Mouse (Mus musculus): ENCODE measurements around the gene Slc25a34. TPM values are rescaled to one million over a fixed set of nuclear protein-coding genes. Genes with fewer than 3 reads are reported as not detected.

Slc25a34 gene
- polyA plus RNA-seq, 1 experiment from 2014 or later, result not detected

DNA sequence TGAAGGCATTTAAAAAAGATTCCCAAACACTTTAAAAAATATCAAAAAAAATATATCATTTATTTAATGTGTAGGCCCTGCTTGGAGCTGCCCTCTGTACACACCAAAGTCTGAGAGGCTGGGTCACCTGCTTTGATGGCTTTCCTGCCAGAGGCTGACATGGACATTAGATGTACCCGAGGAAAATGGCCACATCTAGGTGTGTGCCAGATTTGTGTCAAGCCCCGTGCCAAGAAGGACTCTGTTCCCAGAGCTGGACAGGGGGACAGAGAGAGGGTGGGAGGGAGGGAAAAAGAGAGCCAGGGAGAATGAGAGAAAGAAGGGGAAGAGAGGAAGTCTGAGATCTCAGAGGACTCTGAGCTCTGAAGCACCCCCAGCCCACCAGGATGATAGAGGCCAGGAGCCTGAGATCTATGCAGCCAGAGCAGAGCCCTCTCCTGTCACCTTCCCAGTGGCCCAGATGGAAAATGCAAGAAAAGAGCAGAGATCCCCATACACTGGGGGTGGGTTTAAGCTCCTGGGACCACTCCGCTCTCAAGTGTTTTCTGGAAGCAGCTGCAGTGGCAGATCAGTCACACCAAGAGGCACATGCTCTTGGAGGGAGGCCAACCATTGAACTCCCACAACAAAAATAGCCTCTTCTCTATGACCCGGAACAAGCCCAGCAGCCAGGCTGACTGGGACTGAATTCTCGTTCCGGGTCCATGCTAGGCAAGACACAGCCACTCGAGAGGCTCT, 19.7 kb upstream of the Slc25a34 start:
- Histone ChIP-seq H3K9me3 (no peaks in the 10 kb centered on the region), H3K4me1 (replicated peaks) (peaks cover 8% of the 10 kb centered on the region), H3K4me2 (no peak overlapping the region), H3K27ac (peak overlapping the region; percentile 50; the same call in 1 of the 2 replicates), H3K27me3 (no peaks in the 10 kb centered on the region), H3K36me3 (peaks cover 56% of the 10 kb centered on the region), H3K4me3 (replicated peaks) (no peak overlapping the region), H3K9ac (replicated peaks) (no peak overlapping the region)
- peak; percentile 23; the same call in 1 of the 2 replicates for ATAC-seq (ENCODE audit: insufficient number of reproducible peaks, insufficient read depth, low FRiP score, low TSS enrichment, low read depth)
- WGBS, result 77% methylated on average over 7 of the region's 7 CpGs

DNA sequence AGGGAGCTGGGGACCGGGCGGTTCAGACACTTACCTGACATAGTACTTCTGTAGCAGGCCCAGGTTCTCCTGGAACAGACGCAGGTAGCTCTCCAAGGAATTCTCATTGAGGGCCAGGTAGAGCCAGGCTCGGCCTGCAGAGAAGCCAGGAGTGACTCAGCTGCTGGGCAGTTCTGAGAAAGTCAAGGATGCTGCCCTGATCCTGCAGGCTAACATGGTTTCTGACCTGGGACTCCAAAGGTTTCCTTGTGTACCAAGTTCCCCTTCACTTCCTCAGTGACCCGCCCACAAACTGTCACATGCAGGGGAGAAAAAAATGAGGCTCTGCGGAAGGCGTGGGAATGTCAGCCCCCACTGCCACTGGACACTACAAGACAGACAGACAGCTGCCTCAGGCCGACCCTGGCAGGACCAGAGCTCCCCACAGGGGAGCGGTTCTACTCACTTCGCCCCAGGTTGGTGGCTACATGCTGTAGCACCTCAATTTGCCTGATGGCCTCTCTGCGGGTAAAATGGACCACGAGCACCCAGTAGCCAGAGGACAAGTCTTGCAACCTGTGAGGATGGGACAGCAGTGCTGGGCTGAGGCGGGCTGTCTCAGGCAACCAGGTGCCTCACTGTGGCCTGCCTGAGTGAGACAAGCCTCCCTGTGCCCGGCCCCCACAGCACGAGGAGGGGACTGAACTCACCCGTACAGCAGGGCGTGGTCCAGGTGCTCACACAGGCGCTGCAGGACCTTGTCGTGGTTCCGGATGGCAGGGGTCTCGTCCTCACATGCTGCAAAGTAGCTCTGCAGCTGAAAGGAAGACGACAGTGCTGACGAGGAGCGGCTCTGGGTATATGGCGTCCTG, 18.6 kb upstream of the Slc25a34 start:
- Histone ChIP-seq H3K27me3 (no peaks in the 10 kb centered on the region), H3K9ac (replicated peaks) (no peak overlapping the region), H3K4me1 (replicated peaks) (peaks cover 7% of the 10 kb centered on the region), H3K4me2 (no peak overlapping the region), H3K36me3 (peaks cover 58% of the 10 kb centered on the region), H3K9me3 (no peaks in the 10 kb centered on the region), H3K27ac (no peak overlapping the region), H3K4me3 (replicated peaks) (no peak overlapping the region)
- ATAC-seq (ENCODE audit: insufficient number of reproducible peaks, insufficient read depth, low FRiP score, low TSS enrichment, low read depth), result no peak
- 91% methylated on average over 25 of the region's 25 CpGs for WGBS

DNA sequence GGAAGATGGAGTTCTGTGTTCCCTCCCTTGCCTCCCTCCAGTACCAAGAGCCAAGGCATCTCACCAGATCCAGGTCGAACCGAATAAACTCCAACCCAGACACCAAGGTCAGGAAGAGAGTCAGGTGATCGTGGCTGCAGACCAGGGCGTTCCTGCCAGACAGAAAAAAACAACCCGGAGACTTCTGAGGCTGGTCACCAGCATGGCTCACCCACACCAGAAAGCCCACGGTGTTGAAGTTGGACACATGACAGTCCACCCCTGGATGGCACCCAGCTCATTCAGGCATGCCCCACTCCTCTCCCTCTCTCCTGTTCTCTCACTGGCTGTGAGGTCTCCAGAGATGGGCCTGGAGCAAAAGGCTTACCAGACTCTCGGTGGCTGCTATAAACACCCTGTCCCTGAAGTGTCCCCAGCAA, 17.7 kb upstream of the Slc25a34 start:
- Histone ChIP-seq H3K4me3 (replicated peaks) (no peak overlapping the region), H3K4me1 (replicated peaks) (peaks cover 7% of the 10 kb centered on the region), H3K27me3 (no peaks in the 10 kb centered on the region), H3K9ac (replicated peaks) (no peak overlapping the region), H3K9me3 (no peaks in the 10 kb centered on the region), H3K4me2 (no peak overlapping the region), H3K36me3 (peaks cover 61% of the 10 kb centered on the region), H3K27ac (no peak overlapping the region)
- no peak for ATAC-seq (ENCODE audit: insufficient number of reproducible peaks, insufficient read depth, low FRiP score, low TSS enrichment, low read depth)
- 87% methylated on average over 7 of the region's 7 CpGs for WGBS

DNA sequence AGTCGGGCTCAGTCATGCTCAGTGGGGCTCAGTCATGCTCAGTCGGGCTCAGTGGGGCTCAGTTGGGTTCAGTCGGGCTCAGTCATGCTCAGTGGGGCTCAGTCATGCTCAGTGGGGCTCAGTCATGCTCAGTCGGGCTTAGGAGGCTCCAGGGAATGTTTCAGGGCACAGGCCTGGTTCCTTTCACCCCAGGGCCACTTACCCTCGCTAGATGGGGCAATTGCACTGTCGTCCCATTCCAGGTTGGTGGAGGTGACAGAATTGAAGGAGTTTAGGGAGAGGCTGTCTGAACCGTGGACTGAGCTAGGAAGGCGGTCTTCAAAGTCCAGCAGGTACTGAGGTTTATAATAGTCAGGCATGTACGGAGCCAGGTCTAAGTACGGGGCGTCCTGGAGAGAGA, 15.9 kb upstream of the Slc25a34 start:
- 77% methylated on average over 11 of the region's 11 CpGs for WGBS
- ATAC-seq (ENCODE audit: insufficient number of reproducible peaks, insufficient read depth, low FRiP score, low TSS enrichment, low read depth), result no peak
- no peak overlapping the region for H3K9ac ChIP-seq (replicated peaks)
- H3K27ac ChIP-seq, result no peak overlapping the region
- no peaks in the 10 kb centered on the region for H3K9me3 ChIP-seq
- H3K4me1 ChIP-seq (replicated peaks), result peaks cover 7% of the 10 kb centered on the region
- no peaks in the 10 kb centered on the region for H3K27me3 ChIP-seq
- no peak overlapping the region for H3K4me2 ChIP-seq
- H3K4me3 ChIP-seq (replicated peaks), result no peak overlapping the region
- peaks cover 74% of the 10 kb centered on the region for H3K36me3 ChIP-seq

DNA sequence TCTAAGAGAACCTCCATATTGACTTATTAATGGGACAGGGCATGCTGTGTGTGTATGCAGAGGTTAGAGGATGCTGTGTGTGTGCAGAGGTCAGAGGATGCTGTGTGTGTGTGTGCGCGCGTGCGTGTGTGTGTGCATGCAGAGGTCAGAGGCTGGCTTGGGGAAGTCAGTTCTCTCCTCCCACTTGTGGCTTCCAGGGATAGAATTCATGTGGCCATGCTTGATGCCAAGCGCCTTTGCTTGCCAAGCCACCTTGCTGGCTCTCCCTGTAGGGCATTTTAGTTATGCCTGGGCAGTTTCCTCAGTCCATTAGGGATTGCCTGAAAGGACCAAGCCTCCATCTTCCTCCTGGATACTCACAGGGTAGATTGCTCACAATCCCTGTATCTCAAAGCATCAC, 13.1 kb upstream of the Slc25a34 start:
- Histone ChIP-seq H3K4me2 (no peak overlapping the region), H3K4me3 (replicated peaks) (no peak overlapping the region), H3K27me3 (no peaks in the 10 kb centered on the region), H3K36me3 (peaks cover 90% of the 10 kb centered on the region), H3K4me1 (replicated peaks) (no peaks in the 10 kb centered on the region), H3K9ac (replicated peaks) (no peak overlapping the region), H3K27ac (no peak overlapping the region), H3K9me3 (no peaks in the 10 kb centered on the region)
- ATAC-seq (ENCODE audit: insufficient number of reproducible peaks, insufficient read depth, low FRiP score, low TSS enrichment, low read depth), result no peak
- 92% methylated on average over 5 of the region's 5 CpGs for WGBS

DNA sequence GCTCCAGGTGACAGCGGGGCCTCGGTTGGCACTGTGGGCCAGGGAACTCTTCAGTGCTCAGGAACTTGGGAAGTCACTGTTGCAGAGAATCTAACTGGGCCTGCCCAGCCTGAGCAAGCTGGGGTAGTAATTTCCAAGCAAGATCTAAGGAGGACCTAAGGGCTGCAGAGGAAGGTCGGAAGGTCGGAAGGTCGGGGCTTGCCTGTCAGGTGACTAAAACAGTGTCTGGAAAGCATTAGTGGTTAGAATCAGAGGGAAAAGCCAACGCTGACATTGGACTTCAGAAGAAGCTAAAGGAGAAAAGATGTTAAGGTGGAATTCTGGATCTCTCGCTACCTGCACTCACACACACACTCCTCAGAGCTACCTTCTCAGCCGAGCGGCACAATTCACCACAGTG, 12.4 kb upstream of the Slc25a34 start:
- ATAC-seq (ENCODE audit: insufficient number of reproducible peaks, insufficient read depth, low FRiP score, low TSS enrichment, low read depth), result no peak
- WGBS, result 50% methylated on average over 9 of the region's 9 CpGs

DNA sequence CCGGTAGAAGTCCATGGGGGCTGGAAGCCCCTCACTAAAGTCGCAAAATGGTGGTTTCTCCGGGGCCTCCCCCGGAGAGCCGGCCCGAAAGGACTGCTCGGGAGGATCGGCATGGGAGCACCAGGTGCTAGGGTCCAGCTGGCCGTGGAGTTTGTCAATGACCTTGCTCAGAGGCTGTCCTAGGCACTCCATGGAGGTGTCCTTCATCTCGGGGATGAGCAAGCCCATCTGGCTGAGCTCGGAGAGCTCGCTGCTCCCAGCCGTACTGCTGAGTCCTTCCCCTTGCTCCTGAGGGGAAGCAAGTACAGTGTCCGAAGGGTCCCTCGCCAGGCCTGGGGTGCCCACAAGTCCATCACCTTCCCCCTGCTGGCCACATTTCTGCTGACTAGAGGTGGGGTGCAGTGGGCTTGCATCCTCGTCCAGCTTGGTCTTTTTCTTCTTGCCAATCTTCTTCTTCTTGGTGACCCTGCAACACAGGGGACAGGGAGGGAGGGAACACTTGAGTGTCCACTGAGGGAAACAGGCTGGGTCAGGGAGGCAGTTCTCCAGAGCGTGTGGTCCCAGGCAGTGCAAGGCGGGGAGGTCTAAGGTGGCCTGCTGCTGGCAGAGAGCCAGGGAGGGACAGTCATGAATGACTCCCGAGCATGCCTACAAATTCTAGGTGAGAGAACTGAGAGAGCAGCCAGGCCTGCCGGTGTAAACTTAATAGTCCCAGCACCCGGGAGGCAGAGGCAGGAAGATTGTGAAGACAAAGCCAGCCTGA, 8.7 kb upstream of the Slc25a34 start:
- Histone ChIP-seq H3K27me3 (no peaks in the 10 kb centered on the region), H3K4me2 (no peak overlapping the region), H3K36me3 (peaks cover 92% of the 10 kb centered on the region), H3K4me3 (replicated peaks) (no peak overlapping the region), H3K9me3 (no peaks in the 10 kb centered on the region), H3K4me1 (replicated peaks) (no peaks in the 10 kb centered on the region), H3K27ac (no peak overlapping the region), H3K9ac (replicated peaks) (no peak overlapping the region)
- WGBS, result 94% methylated on average over 21 of the region's 21 CpGs
- no peak for ATAC-seq (ENCODE audit: insufficient number of reproducible peaks, insufficient read depth, low FRiP score, low TSS enrichment, low read depth)

More for the DNA sequence above, 12.4 kb upstream of the Slc25a34 start:
- no peak overlapping the region for H3K4me3 ChIP-seq (replicated peaks)
- H3K27me3 ChIP-seq, result no peaks in the 10 kb centered on the region
- no peak overlapping the region for H3K27ac ChIP-seq
- H3K4me2 ChIP-seq, result no peak overlapping the region
- H3K9ac ChIP-seq (replicated peaks), result no peak overlapping the region
- H3K4me1 ChIP-seq (replicated peaks), result no peaks in the 10 kb centered on the region
- no peaks in the 10 kb centered on the region for H3K9me3 ChIP-seq
- peaks cover 90% of the 10 kb centered on the region for H3K36me3 ChIP-seq

DNA sequence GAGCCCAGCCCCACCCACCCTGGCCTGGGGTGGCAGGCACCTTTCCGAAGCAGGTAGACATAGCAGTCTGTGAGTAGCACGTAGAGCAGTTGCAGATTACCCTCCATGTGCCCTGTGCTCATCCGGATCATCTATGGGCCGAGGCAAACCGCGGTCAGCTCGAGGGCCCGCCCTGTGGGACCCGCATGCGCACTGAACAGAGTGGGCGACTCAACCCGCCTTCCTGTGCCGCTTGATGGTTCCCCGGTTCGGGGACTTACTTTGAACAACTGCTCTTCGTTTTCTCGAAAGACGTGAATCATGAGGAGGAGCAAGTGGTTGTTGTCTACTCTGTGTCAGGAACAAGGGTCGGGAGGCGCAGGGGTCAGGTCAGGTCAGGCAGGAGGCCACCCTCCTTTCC, 7.6 kb upstream of the Slc25a34 start:
- 94% methylated on average over 20 of the region's 20 CpGs for WGBS
- H3K27me3 ChIP-seq, result no peaks in the 10 kb centered on the region
- ATAC-seq (ENCODE audit: insufficient number of reproducible peaks, insufficient read depth, low FRiP score, low TSS enrichment, low read depth), result no peak
- no peak overlapping the region for H3K9ac ChIP-seq (replicated peaks)
- H3K27ac ChIP-seq, result no peak overlapping the region
- H3K4me1 ChIP-seq (replicated peaks), result no peaks in the 10 kb centered on the region
- no peaks in the 10 kb centered on the region for H3K9me3 ChIP-seq
- no peak overlapping the region for H3K4me2 ChIP-seq
- no peak overlapping the region for H3K4me3 ChIP-seq (replicated peaks)
- H3K36me3 ChIP-seq, result peaks cover 92% of the 10 kb centered on the region

DNA sequence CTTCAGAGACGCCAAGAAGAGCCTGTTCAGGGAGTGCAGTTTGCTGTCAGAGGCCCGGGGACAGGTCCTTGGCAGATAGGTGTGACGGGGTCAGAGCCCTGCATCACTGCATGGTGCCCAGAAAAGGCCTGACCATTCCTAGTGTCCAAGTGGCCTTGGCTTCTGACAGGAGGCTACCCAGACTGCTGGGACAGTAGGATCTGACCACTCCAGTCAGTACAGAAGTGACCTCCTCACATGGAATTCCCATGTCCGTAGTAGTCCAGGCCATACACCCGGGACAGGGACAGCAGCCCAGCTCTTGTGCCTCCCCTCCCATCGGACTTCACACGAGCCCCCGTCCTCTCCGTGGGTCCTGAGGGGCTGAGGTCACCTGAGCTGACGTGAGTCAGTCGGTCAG, 6.4 kb upstream of the Slc25a34 start:
- no peak overlapping the region for H3K4me3 ChIP-seq (replicated peaks)
- H3K36me3 ChIP-seq, result peaks cover 98% of the 10 kb centered on the region
- no peak for ATAC-seq (ENCODE audit: insufficient number of reproducible peaks, insufficient read depth, low FRiP score, low TSS enrichment, low read depth)
- no peaks in the 10 kb centered on the region for H3K27me3 ChIP-seq
- H3K27ac ChIP-seq, result no peak overlapping the region
- WGBS, result 92% methylated on average over 11 of the region's 11 CpGs
- H3K9me3 ChIP-seq, result no peaks in the 10 kb centered on the region
- H3K4me2 ChIP-seq, result no peak overlapping the region
- H3K9ac ChIP-seq (replicated peaks), result no peak overlapping the region
- H3K4me1 ChIP-seq (replicated peaks), result no peaks in the 10 kb centered on the region

DNA sequence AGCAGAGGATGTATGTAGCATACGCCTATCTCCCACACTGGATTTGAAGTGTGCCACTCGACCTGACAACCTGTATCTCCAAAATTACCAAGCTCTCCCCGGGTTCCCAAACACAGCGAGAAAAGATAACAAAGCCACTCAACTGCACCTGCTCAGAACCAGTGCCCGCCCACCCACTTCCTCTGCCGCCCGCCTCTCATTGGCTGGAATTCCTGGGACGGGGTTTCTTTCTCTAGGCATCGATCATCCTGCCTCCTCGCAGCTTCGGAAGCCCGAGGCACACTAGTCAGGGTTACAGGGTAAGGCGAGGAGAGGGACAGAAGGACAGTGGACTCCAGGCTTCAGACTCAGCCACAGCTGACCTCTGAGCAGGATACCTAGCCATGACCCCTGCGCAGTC, 5.0 kb upstream of the Slc25a34 start:
- Histone ChIP-seq H3K9me3 (no peaks in the 10 kb centered on the region), H3K27me3 (no peaks in the 10 kb centered on the region), H3K4me3 (replicated peaks) (no peak overlapping the region), H3K4me2 (no peak overlapping the region), H3K36me3 (peaks cover 95% of the 10 kb centered on the region), H3K4me1 (replicated peaks) (no peaks in the 10 kb centered on the region), H3K9ac (replicated peaks) (no peak overlapping the region), H3K27ac (no peak overlapping the region)
- 86% methylated on average over 14 of the region's 14 CpGs for WGBS
- ATAC-seq (ENCODE audit: insufficient number of reproducible peaks, insufficient read depth, low FRiP score, low TSS enrichment, low read depth), result no peak

DNA sequence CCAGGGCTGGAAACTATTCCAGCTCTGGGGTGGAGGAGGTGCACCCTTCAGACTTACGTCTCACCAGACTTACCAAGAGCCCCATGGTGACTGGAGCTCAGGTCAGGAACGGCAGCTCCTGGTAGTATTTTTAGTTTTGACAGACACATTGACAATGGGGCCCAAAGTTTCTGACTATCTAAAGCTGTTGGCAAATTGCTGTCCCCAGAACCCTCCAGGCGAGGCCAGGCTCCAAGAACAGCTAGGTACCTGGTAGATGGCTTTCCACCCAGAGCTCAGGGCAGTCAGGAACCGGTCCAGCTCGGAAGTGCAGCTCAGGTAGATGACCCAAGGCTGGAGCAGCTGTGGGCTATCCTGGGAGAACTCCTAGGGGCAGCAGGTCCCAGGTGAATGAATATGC, 3.9 kb upstream of the Slc25a34 start:
- Histone ChIP-seq H3K9me3 (no peaks in the 10 kb centered on the region), H3K27ac (no peak overlapping the region), H3K4me2 (no peak overlapping the region), H3K4me3 (replicated peaks) (no peak overlapping the region), H3K9ac (replicated peaks) (no peak overlapping the region), H3K4me1 (replicated peaks) (no peaks in the 10 kb centered on the region), H3K36me3 (peaks cover 84% of the 10 kb centered on the region), H3K27me3 (no peaks in the 10 kb centered on the region)
- 87% methylated on average over 5 of the region's 5 CpGs for WGBS
- ATAC-seq (ENCODE audit: insufficient number of reproducible peaks, insufficient read depth, low FRiP score, low TSS enrichment, low read depth), result no peak

Measured in limb, embryonic 12.5 days (tissue).